Mouse (Mus musculus) intestine, embryonic 14.5 days (tissue): ENCODE results near the gene Celf6. TPM values are rescaled to one million over a fixed set of nuclear protein-coding genes. Genes with fewer than 3 reads are reported as not detected.

Experiments
- ATAC-seq: fragments of 200-750 bp; cut with Nextera tagmentation; replicated peaks from 2 replicates; pipeline ENCODE4 v1.8.0; 2017; ENCODE audit warnings: low read depth, moderate number of reproducible peaks, moderate TSS enrichment, moderate library complexity; ENCODE audit not compliant: low FRiP score, low TSS enrichment
- DNase-seq: peaks from one replicate; pipeline ENCODE4 v3.0.0-alpha.2; 2018; ENCODE audit warnings: low spot score
- H3K27ac ChIP-seq: fragments of 300-500 bp; sonication (generic); 2 replicates; pipeline ENCODE4 v1.5.1; 2014; ENCODE audit warnings: low read depth, mild to moderate bottlenecking, control low read depth
- H3K27me3 ChIP-seq: fragments of 300-500 bp; sonication (generic); replicated peaks from 2 replicates; pipeline ENCODE4 v1.6.1; 2014; ENCODE audit warnings: low read length, control low read depth; ENCODE audit not compliant: control insufficient read depth, insufficient read depth
- H3K36me3 ChIP-seq: fragments of 300-500 bp; sonication (generic); 2 replicates; pipeline ENCODE4 v1.6.1; 2014; ENCODE audit warnings: low read length, control low read depth; ENCODE audit not compliant: control insufficient read depth, insufficient read depth
- H3K4me1 ChIP-seq: fragments of 300-500 bp; sonication (generic); replicated peaks from 2 replicates; pipeline ENCODE4 v1.6.1; 2014; ENCODE audit warnings: low read length, control low read depth, mixed read lengths; ENCODE audit not compliant: control insufficient read depth, insufficient read depth
- H3K4me2 ChIP-seq: fragments of 300-500 bp; sonication (generic); 2 replicates; pipeline ENCODE4 v1.6.1; 2014; ENCODE audit warnings: low read length
- H3K4me3 ChIP-seq: fragments of 300-500 bp; sonication (generic); 2 replicates; pipeline ENCODE4 v1.5.1; 2014; ENCODE audit warnings: low read depth, low read length, control low read depth, mixed read lengths
- H3K9ac ChIP-seq: fragments of 300-500 bp; sonication (generic); 2 replicates; pipeline ENCODE4 v1.6.1; 2014; ENCODE audit warnings: mild to moderate bottlenecking, low read length
- H3K9me3 ChIP-seq: fragments of 300-500 bp; sonication (generic); 2 replicates; pipeline ENCODE4 v1.6.1; 2016; ENCODE audit warnings: low read length, control low read depth; ENCODE audit not compliant: control insufficient read depth
- WGBS: fragments of 180-500 bp; shearing (Covaris S2); extraction: QIAGEN DNeasy Blood & Tissue Kit; methylation state at CpG from one replicate; pipeline ENCODE4 v1.1.7; 2014; 5-methylcytosine and 5-hydroxymethylcytosine counted together
- polyA plus RNA-seq: library from polyadenylated mRNA; unstranded; fragments of >200 nt; fragmentation: Nextera tagmentation; extraction: Ambion mirVana; gene quantifications from 2 replicates; pipeline ENCODE4 v1.2.1, GENCODE M21; 2014

Celf6 gene
- polyA plus RNA-seq, 1 experiment from 2014 or later = 3.3 TPM

DNA sequence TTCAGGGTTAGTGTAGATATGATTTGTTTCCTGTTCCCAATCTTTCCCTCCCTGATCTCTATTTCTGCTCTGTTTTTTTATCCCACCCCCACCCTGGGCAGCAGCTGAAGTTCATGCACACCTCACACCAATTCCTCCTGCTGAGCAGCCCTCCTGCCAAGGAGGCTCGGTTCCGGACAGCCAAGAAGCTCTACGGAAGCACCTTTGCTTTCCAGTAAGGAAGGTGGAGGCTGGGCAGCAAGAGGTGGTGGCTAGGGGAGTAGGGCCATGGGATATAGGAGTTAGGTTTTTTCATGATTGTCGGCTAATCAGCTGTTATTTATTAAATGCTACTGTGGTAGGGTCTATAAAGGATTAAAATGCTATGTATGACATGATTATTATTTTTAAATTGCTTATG is 62.2 kb downstream of the Celf6 start:
- Histone ChIP-seq H3K4me3 (no peak overlapping the region), H3K9ac (no peak overlapping the region), H3K9me3 (no peaks in the 10 kb centered on the region), H3K4me1 (no peaks in the 10 kb centered on the region), H3K4me2 (no peak overlapping the region), H3K36me3 (peaks cover 77% of the 10 kb centered on the region), H3K27me3 (no peaks in the 10 kb centered on the region), H3K27ac (no peak overlapping the region)
- 95% methylated on average over 4 of the region's 4 CpGs for WGBS
- DNase-seq = no peak
- no peak for ATAC-seq

DNA sequence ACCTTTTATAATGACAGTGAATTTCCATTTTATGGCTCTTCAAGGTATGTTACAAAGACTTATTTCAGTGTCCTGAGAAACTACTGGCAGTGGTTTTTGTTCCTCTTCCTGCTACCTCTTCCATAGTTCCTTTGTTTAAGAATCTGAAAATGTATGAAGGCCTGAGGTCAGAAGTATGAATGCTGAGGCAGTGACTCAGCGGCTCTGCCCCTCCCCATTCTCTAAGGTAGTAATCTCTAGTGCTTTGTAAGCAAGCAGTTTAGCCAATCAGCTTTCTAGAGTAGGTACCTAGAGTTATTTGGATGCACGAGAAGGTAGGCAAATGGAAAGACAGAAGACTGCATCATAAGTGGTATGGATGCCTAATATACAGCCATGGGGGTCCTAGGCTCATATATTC is 63.6 kb downstream of the Celf6 start:
- H3K9me3 ChIP-seq = no peaks in the 10 kb centered on the region
- peaks cover 70% of the 10 kb centered on the region for H3K36me3 ChIP-seq
- ATAC-seq (no peak), DNase-seq (no peak)
- no peak overlapping the region for H3K9ac ChIP-seq
- no peak overlapping the region for H3K4me3 ChIP-seq
- H3K27me3 ChIP-seq = no peaks in the 10 kb centered on the region
- WGBS = 80% methylated on average over 2 of the region's 2 CpGs
- H3K4me1 ChIP-seq = no peaks in the 10 kb centered on the region
- no peak overlapping the region for H3K4me2 ChIP-seq
- no peak overlapping the region for H3K27ac ChIP-seq

DNA sequence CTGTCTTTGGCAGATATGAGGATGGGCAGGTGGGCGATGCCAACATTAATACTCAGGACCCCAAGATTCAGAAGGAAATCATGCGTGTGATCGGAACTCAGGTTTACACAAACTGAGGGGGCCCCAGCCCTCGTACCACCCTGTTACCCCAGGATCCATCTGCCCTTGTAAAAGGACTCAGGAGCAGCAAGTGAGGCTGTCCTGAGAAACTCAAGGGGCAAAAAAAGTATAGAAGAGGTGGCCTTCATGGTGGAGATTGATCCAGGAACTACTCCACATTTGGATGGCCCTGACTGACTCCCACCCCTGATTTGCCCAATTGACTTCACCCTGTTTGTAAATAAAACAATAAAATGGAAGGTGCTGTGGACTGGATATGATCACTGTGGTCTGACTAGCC is 72.2 kb downstream of the Celf6 start:
- no peak overlapping the region for H3K27ac ChIP-seq
- H3K4me2 ChIP-seq = no peak overlapping the region
- 96% methylated on average over 4 of the region's 4 CpGs for WGBS
- DNase-seq = no peak
- ATAC-seq = no peak
- H3K36me3 ChIP-seq = peaks cover 42% of the 10 kb centered on the region
- H3K27me3 ChIP-seq = no peaks in the 10 kb centered on the region
- no peak overlapping the region for H3K9ac ChIP-seq
- H3K9me3 ChIP-seq = no peaks in the 10 kb centered on the region
- H3K4me3 ChIP-seq = no peak overlapping the region
- no peaks in the 10 kb centered on the region for H3K4me1 ChIP-seq

DNA sequence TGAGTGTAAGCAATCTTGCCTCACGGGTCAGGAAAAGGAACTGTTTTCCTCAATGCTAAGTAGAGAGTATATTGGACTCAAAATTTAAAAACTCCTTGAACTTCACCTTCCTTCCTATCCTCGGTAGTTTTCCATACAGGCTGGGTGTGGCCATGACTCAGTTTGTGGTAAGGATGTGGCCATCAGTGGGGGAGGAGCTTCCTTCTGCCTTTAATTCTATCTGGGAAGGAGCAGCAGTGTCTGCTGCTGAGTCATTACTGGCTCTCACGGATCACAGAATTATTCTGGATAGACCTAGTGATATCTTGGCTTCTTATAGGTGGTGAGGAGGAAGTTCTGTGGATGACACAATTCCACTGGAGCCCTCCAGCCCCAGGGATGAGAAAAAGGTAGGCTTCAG is 75.7 kb downstream of the Celf6 start:
- Histone ChIP-seq H3K9ac (no peak overlapping the region), H3K27ac (no peak overlapping the region), H3K36me3 (peaks cover 30% of the 10 kb centered on the region), H3K9me3 (no peaks in the 10 kb centered on the region), H3K27me3 (no peaks in the 10 kb centered on the region), H3K4me3 (no peak overlapping the region), H3K4me1 (peaks cover 8% of the 10 kb centered on the region), H3K4me2 (no peak overlapping the region)
- 16% methylated on average over 3 of the region's 3 CpGs for WGBS
- no peak for DNase-seq
- no peak for ATAC-seq

GRCm38 (mm10) chr9:59654450-59654983 is 76.8 kb downstream of the Celf6 start:
- ATAC-seq = no peak
- 84% methylated on average over 2 of the region's 2 CpGs for WGBS
- H3K4me3 ChIP-seq = no peak overlapping the region
- no peak for DNase-seq
- no peak overlapping the region for H3K9ac ChIP-seq
- H3K27ac ChIP-seq = no peak overlapping the region
- no peaks in the 10 kb centered on the region for H3K9me3 ChIP-seq
- peaks cover 18% of the 10 kb centered on the region for H3K36me3 ChIP-seq
- H3K27me3 ChIP-seq = no peaks in the 10 kb centered on the region
- H3K4me1 ChIP-seq = peaks cover 16% of the 10 kb centered on the region
- H3K4me2 ChIP-seq = no peak overlapping the region

DNA sequence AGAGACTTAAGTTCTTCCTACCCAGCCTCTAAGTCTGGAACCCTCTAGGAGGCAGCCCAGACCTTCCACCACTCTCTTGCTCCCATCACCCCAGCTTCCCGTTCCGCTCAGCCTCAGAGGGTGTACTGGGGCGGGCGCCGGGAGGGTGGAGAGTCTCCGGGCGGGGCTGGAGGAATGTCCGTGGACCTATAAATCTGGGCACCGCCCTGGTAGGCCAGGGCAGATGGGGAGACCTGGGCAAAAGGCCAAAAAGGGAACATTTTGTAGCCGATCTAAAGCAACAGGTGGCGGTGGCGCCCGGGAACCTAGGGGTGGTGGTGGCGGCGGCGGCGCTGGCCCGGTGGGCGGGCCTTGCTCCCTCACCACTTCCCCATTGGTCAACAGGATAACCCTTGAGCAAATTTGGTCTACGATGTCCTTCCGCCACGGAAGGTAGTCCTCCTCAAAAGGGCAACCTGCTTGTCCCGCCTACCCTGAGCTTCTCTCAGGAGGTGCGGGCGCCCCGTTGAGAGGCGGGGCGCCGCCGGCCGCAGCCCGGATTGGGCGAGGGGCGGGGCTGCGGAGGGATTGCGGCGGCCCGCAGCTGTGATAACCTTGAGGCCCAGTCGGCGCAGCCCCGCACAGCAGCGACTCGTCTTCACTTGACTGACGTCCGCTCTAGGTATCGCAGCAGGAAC is 78.4 kb downstream of the Celf6 start, which contains the start of gene Pkm:
Gene Pkm, plus strand, starts transcription at position 411 of the 677 bp plus-strand sequence.
- no peaks in the 10 kb centered on the region for H3K9me3 ChIP-seq
- DNase-seq = peak; percentile 96
- ATAC-seq = peak; percentile 90
- no peaks in the 10 kb centered on the region for H3K27me3 ChIP-seq
- peaks cover 27% of the 10 kb centered on the region for H3K4me1 ChIP-seq
- WGBS = under 1% methylated on average over 46 of the region's 46 CpGs
- H3K9ac ChIP-seq = peak within 1 kb of the TSS; percentile 94
- H3K4me3 ChIP-seq = peak within 1 kb of the TSS; percentile 95
- H3K27ac ChIP-seq = peak within 1 kb of the TSS; percentile 97
- H3K36me3 ChIP-seq = peaks cover 18% of the 10 kb centered on the region
- peak within 1 kb of the TSS; percentile 91 for H3K4me2 ChIP-seq

Other genes with a start within 250 kb of the Celf6 start
- 11.5 and 12.0 TPM in 2 replicates for gene Bbs4, start 224.4 kb upstream of the Celf6 start, polyA plus RNA-seq
- 16.0 and 18.3 TPM in 2 replicates for gene Arih1, start 91.3 kb upstream of the Celf6 start, polyA plus RNA-seq
- 79.2 and 86.3 TPM in 2 replicates for gene Hexa, start 38.4 kb upstream of the Celf6 start, polyA plus RNA-seq
- gene Tmem202, start 38.1 kb upstream of the Celf6 start, polyA plus RNA-seq = not detected in 2 replicates
- gene Parp6, start 39.4 kb downstream of the Celf6 start, polyA plus RNA-seq = 35.3 and 36.9 TPM in 2 replicates
- 1,482 and 1,573 TPM in 2 replicates for gene Pkm, start 78.5 kb downstream of the Celf6 start, polyA plus RNA-seq
- gene Gramd2, start 102.2 kb downstream of the Celf6 start, polyA plus RNA-seq = 1.2 and 1.3 TPM in 2 replicates
- gene Senp8, start 172.8 kb downstream of the Celf6 start, polyA plus RNA-seq = 11.7 and 12.0 TPM in 2 replicates
- gene Myo9a, start 173.0 kb downstream of the Celf6 start, polyA plus RNA-seq = 16.0 and 16.7 TPM in 2 replicates